Mouse (Mus musculus): Measurements from ENCODE around the gene Haus4.
A peak's percentile ranks its signal among the peaks of the same experiment; 100 is the strongest.

DNA sequence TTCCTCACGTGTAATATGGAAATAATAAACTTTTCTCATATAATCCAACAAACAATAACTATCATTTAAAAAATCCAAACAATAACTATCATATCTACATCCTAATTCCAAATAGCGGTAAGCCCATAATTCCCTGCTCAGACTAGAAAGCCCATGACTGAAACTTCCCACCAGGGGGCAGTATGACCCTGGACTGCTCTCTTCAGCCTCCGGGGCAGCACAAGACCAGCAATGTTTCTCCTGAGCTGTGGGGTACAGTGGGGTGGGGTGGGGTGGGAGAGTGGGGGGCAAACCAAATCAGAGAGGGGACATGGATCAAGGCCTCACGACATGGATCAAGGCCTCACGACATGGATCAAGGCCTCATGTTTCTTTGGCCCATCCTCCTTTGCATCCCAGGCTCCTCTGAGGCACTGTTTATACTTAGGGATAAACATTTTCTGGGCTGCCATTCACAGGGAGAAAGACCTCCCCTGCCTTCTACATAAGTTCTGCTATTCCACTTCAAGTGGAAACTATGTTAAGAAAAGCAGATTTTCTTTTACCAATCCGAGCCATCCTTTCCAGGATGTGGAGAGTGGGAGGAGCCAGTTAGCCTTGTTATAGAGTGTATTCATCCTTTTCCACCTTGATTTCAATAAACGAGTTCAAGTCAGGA is 29.4 kb upstream of the Haus4 start:
- TF ChIP-seq CTCF (IDR thresholded peaks at IDR 0.05; ENCODE audit: control insufficient read depth, insufficient read depth, insufficient replicate concordance, low read depth, low read length) (peak; percentile 57; the same call in 1 of the 2 replicates), POLR2A (IDR thresholded peaks at IDR 0.05; ENCODE audit: control insufficient read depth, low read depth, low read length) (no peak)
